Mouse (Mus musculus): ENCODE measurements at regions not wholly inside any gene's neighbourhood (a gene's known extent, or its start where the extent isn't known, plus 50 kb on each side); places are given as distances from the start of the nearest gene placed in this dataset.
A peak's percentile ranks its signal among the peaks of the same experiment; 100 is the strongest.

- TF ChIP-seq E2F4 (IDR thresholded peaks at IDR 0.05; ENCODE audit: insufficient read depth), result no peak
- 0 out of 2 replicates have a peak, but pooled peaks have one; percentile 24 for TF ChIP-seq CEBPB (IDR thresholded peaks at IDR 0.05; ENCODE audit: insufficient read depth, poor library complexity, severe bottlenecking)
- Histone ChIP-seq H3K4me3 (no peak overlapping the region), H3ac (ENCODE audit: control insufficient read depth, insufficient read length) (no peak overlapping the region), H3K79me2 (ENCODE audit: control insufficient read depth, insufficient read depth) (no peaks in the 10 kb centered on the region), H3K27me3 (ENCODE audit: control insufficient read depth, insufficient read depth, insufficient read length) (no peaks in the 10 kb centered on the region), H3K4me2 (ENCODE audit: low read depth) (peak overlapping the region; percentile 8), H3K36me3 (ENCODE audit: control insufficient read depth, insufficient read depth) (no peaks in the 10 kb centered on the region)
These were observed 56.4 kb upstream of the Egfr start for GRCm38 (mm10) chr11:16695596-16695995.

- Histone ChIP-seq H3K4me3 (no peak overlapping the region), H3ac (ENCODE audit: control insufficient read depth, insufficient read length) (no peak overlapping the region), H3K36me3 (ENCODE audit: control insufficient read depth, insufficient read depth) (no peaks in the 10 kb centered on the region), H3K4me2 (ENCODE audit: low read depth) (no peak overlapping the region), H3K27me3 (ENCODE audit: control insufficient read depth, insufficient read depth, insufficient read length) (no peaks in the 10 kb centered on the region), H3K79me2 (ENCODE audit: control insufficient read depth, insufficient read depth) (no peaks in the 10 kb centered on the region)
- TF ChIP-seq E2F4 (IDR thresholded peaks at IDR 0.05; ENCODE audit: insufficient read depth), result no peak
These were observed 55.2 kb upstream of the Egfr start for GRCm38 (mm10) chr11:16696787-16697186.

- no peaks in the 10 kb centered on the region for H3K79me2 ChIP-seq (ENCODE audit: control insufficient read depth, insufficient read depth)
- TF ChIP-seq MYOG (IDR thresholded peaks at IDR 0.05; ENCODE audit: control insufficient read depth in 1 of 3, insufficient read depth in 1 of 3, insufficient read length in 2 of 3, low read depth in 2 of 3) (no peak), E2F4 (IDR thresholded peaks at IDR 0.05; ENCODE audit: insufficient read depth) (no peak), TCF12 (IDR thresholded peaks at IDR 0.05; ENCODE audit: insufficient read depth, poor library complexity, severe bottlenecking) (no peak), USF1 (IDR thresholded peaks at IDR 0.05; ENCODE audit: low read depth) (no peak), TCF3 (IDR thresholded peaks at IDR 0.05; ENCODE audit: insufficient read length, low read depth) (no peak), REST (IDR thresholded peaks at IDR 0.05; ENCODE audit: insufficient read depth, insufficient read length) (no peak), CEBPB (IDR thresholded peaks at IDR 0.05; ENCODE audit: insufficient read depth, poor library complexity, severe bottlenecking) (no peak)
These were observed 50.2 kb upstream of the Egfr start for GRCm38 (mm10) chr11:16701826-16702225.

More at GRCm38 (mm10) chr11:16701826-16702225, 50.2 kb upstream of the Egfr start:
- Histone ChIP-seq H3ac (ENCODE audit: control insufficient read depth, insufficient read length) (no peak overlapping the region), H3K4me3 (no peak overlapping the region), H3K27me3 (ENCODE audit: control insufficient read depth, insufficient read depth, insufficient read length) (no peaks in the 10 kb centered on the region), H3K4me2 (ENCODE audit: low read depth) (no peak overlapping the region), H3K36me3 (ENCODE audit: control insufficient read depth, insufficient read depth) (no peaks in the 10 kb centered on the region)

Data from myocyte (in vitro differentiated cells).